Comparison of ENCODE assay signal across 8 mouse cellular contexts in the genomic region with DNA sequence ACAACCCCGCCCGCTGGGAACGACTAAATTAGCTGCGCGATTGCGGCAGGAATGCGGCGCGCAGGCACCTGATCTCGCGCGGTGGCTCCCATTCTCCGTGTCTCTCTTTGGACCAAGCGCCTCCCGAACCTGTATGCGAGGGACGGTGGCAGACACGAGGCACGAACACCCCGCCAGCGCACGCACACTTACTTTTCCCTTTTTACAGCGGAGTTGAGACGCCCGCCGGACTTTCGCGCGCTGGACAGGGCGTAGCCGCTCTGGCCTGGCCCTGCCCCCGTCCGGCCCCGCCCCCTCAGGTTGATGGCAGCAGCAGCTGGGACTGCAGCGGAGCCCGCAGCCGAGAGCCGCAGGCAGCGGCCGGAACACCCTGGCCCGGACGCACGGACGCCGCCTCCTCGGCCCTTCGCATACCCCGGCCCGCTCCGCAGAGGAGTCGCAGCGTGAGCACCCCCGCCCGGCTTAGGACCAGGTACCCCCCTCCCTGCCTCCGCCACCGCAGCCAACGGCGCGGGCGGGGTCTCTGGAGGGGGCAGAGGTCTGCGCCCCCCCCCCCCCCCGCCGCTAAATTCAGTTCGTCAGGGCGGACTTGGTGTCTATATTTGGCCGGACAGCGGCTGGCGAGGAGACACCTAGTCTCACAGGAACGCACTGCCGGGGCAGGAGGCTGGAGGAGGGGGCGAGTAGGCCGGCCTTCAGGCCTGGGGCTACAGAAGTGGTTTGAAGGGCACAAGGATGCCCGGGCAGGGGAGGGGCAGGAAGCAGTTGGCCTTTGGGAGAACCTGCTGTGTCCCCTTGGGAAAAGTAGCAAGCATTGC. TPM values are rescaled to one million over a fixed set of nuclear protein-coding genes. Genes with fewer than 3 reads are reported as not detected.
DNase-seq lines count a peak whose midpoint lies in the region; ATAC-seq and TF ChIP-seq lines count a peak whose summit lies in the region.

A gene (plus strand): TSS at position 129 of the 818 bp plus-strand sequence.

- H3K4me3 ChIP-seq in kidney, adult 2 months (ENCODE audit: insufficient read depth, low read depth, low read length) = peak within 1 kb of the TSS; percentile 69
- H3K4me3 ChIP-seq in liver, embryonic 15.5 days (replicated peaks) = peak within 1 kb of the TSS; percentile 52

- peak; percentile 48; the same call in 1 of the 2 replicates for ATAC-seq in liver, embryonic 15.5 days (ENCODE audit: insufficient read depth)

- TF ChIP-seq CTCF in kidney, adult 2 months (conservative IDR thresholded peaks at IDR 0.05; ENCODE audit: insufficient read depth, insufficient read length, low read depth, low read length) = no peak

- peak; percentile 32 for DNase-seq in right cerebral cortex, postnatal 4 days
- no peak for DNase-seq in right cerebral cortex, adult 18-20 months
- DNase-seq in embryo, embryonic 10.5 days (ENCODE audit: low spot score) = peak; percentile 80
- DNase-seq in heart, adult 18-20 months = peak; percentile 91
- peak; percentile 88 for DNase-seq in kidney, adult 2 months
- DNase-seq in natural killer cell, adult 2 months (ENCODE audit: low spot score in 2 of 2) = peak; percentile 58 to 66
- no peak for DNase-seq in thymus, adult 18-20 months

- WGBS in kidney, adult 2 months = 2% methylated on average over 72 of the region's 73 CpGs
- under 1% methylated on average over 73 of the region's 73 CpGs for WGBS in liver, embryonic 15.5 days (ENCODE audit: insufficient replicate concordance)

- no peak within 1 kb of the TSS for H3K27ac ChIP-seq in kidney, adult 2 months (ENCODE audit: insufficient read depth, low read depth, low read length)
- no peak within 1 kb of the TSS for H3K27ac ChIP-seq in liver, embryonic 15.5 days (replicated peaks)

- H3K9ac ChIP-seq in liver, embryonic 15.5 days = no peak within 1 kb of the TSS

- peaks cover 5% of the 10 kb centered on the region; the same call in 1 of the 2 replicates for H3K4me1 ChIP-seq in kidney, adult 2 months (ENCODE audit: control insufficient read depth, insufficient read depth, low read length)
- peaks cover 19% of the 10 kb centered on the region for H3K4me1 ChIP-seq in liver, embryonic 15.5 days (replicated peaks)

- no peak for TF ChIP-seq POLR2A in kidney, adult 2 months (IDR thresholded peaks at IDR 0.05; ENCODE audit: low read depth, low read length)

- H3K4me2 ChIP-seq in liver, embryonic 15.5 days = peak within 1 kb of the TSS; percentile 77

- no peaks in the 10 kb centered on the region for H3K9me3 ChIP-seq in liver, embryonic 15.5 days (replicated peaks)

- no peaks in the 10 kb centered on the region for H3K36me3 ChIP-seq in kidney, adult 2 months (ENCODE audit: control insufficient read depth, insufficient read depth, low read length)
- H3K36me3 ChIP-seq in liver, embryonic 15.5 days (replicated peaks) = no peaks in the 10 kb centered on the region

- H3K27me3 ChIP-seq in kidney, adult 2 months (replicated peaks; ENCODE audit: control insufficient read depth, insufficient read depth, low read length) = no peaks in the 10 kb centered on the region
- H3K27me3 ChIP-seq in liver, embryonic 15.5 days = peaks cover 81% of the 10 kb centered on the region

RNA-seq across cellular contexts. Expression of the gene that starts here (rescaled TPM):
- 100 to 1,000 TPM; 207 to 208 TPM for total RNA-seq in heart, adult 18-20 months (2021)
- polyA plus RNA-seq in kidney, adult 2 months (2012; rRNA removed) = 4.4 and 7.9 TPM in 2 replicates
- polyA plus RNA-seq in liver, embryonic 15.5 days (2015; fragmentation: Nextera tagmentation; extraction: Ambion mirVana) = 0.16 and 0.35 TPM in 2 replicates

Comparison
In these comparisons a context has a peak if more than half of its experiments do, and no peak if none do; other contexts are left out.
1. DNase-seq: peak in right cerebral cortex, postnatal 4 days (single experiment), embryo, embryonic 10.5 days (single experiment), heart, adult 18-20 months (2 of 2), kidney, adult 2 months (single experiment) and natural killer cell, adult 2 months (2 of 2); none in right cerebral cortex, adult 18-20 months (single experiment) and thymus, adult 18-20 months (0 of 2).
2. Peak in ATAC-seq, H3K4me3 ChIP-seq and H3K4me2 ChIP-seq in liver, embryonic 15.5 days; RNA of the gene not detected or under 1 TPM.